Mouse (Mus musculus): ENCODE measurements around the gene Luzp1. TPM values are rescaled to one million over a fixed set of nuclear protein-coding genes. Genes with fewer than 3 reads are reported as not detected.

Luzp1 gene
- polyA plus RNA-seq, 1 experiment, result 21.6 TPM

GRCm38 (mm10) chr4:136461761-136462085 is 7.8 kb upstream of the Luzp1 start:
- DNase-seq (ENCODE audit: extremely low spot score in 1 of 2, low spot score in 1 of 2), result peak in 1 of 2 experiments; percentile 23

- peak in 1 of 2 experiments; percentile 68 for DNase-seq (ENCODE audit: extremely low spot score in 1 of 2, low spot score in 1 of 2)
Measured at GRCm38 (mm10) chr4:136462086-136462838, 7.3 kb upstream of the Luzp1 start, which contains the start of gene 6030445D17Rik. Gene 6030445D17Rik (plus strand): TSS chr4:136462250.

GRCm38 (mm10) chr4:136462839-136463178 is 6.8 kb upstream of the Luzp1 start:
- DNase-seq (ENCODE audit: extremely low spot score in 1 of 2, low spot score in 1 of 2), result peak in 1 of 2 experiments; percentile 39

- DNase-seq (ENCODE audit: extremely low spot score in 1 of 2, low spot score in 1 of 2), result no peak
Measured at GRCm38 (mm10) chr4:136463436-136463835, 6.1 kb upstream of the Luzp1 start.

GRCm38 (mm10) chr4:136466226-136466625 is 3.3 kb upstream of the Luzp1 start:
- no peak for DNase-seq (ENCODE audit: extremely low spot score in 1 of 2, low spot score in 1 of 2)

GRCm38 (mm10) chr4:136468553-136469327 is 821 bp upstream of the Luzp1 start:
- peak; percentile 51 to 76 for DNase-seq (ENCODE audit: extremely low spot score in 1 of 2, low spot score in 1 of 2)

- DNase-seq (ENCODE audit: extremely low spot score in 1 of 2, low spot score in 1 of 2), result peak in 1 of 2 experiments; percentile 52
Measured at GRCm38 (mm10) chr4:136469941-136470346, 383 bp downstream of the Luzp1 start.

- peak in 1 of 2 experiments; percentile 54 for DNase-seq (ENCODE audit: extremely low spot score in 1 of 2, low spot score in 1 of 2)
Measured at GRCm38 (mm10) chr4:136470347-136471071, 948 bp downstream of the Luzp1 start.

GRCm38 (mm10) chr4:136476692-136477091 is 7.1 kb downstream of the Luzp1 start:
- DNase-seq (ENCODE audit: extremely low spot score in 1 of 2, low spot score in 1 of 2), result no peak

GRCm38 (mm10) chr4:136486549-136486948 is 17.0 kb downstream of the Luzp1 start:
- DNase-seq (ENCODE audit: extremely low spot score in 1 of 2, low spot score in 1 of 2), result no peak

- no peak for DNase-seq (ENCODE audit: extremely low spot score in 1 of 2, low spot score in 1 of 2)
Measured at GRCm38 (mm10) chr4:136495993-136496392, 26.4 kb downstream of the Luzp1 start.

- DNase-seq (ENCODE audit: extremely low spot score in 1 of 2, low spot score in 1 of 2), result no peak
Measured at GRCm38 (mm10) chr4:136505426-136506215, 36.1 kb downstream of the Luzp1 start.

- no peak for DNase-seq (ENCODE audit: extremely low spot score in 1 of 2, low spot score in 1 of 2)
Measured at GRCm38 (mm10) chr4:136509857-136510256, 40.3 kb downstream of the Luzp1 start.

GRCm38 (mm10) chr4:136511708-136512107 is 42.1 kb downstream of the Luzp1 start:
- DNase-seq (ENCODE audit: extremely low spot score in 1 of 2, low spot score in 1 of 2), result no peak

GRCm38 (mm10) chr4:136512905-136513304 is 43.3 kb downstream of the Luzp1 start:
- DNase-seq (ENCODE audit: extremely low spot score in 1 of 2, low spot score in 1 of 2), result no peak

- peak in 1 of 2 experiments; percentile 49 for DNase-seq (ENCODE audit: extremely low spot score in 1 of 2, low spot score in 1 of 2)
Measured at GRCm38 (mm10) chr4:136518141-136518540, 48.6 kb downstream of the Luzp1 start.

- no peak for DNase-seq (ENCODE audit: extremely low spot score in 1 of 2, low spot score in 1 of 2)
Measured at GRCm38 (mm10) chr4:136518576-136518975, 49.0 kb downstream of the Luzp1 start.

- DNase-seq (ENCODE audit: extremely low spot score in 1 of 2, low spot score in 1 of 2), result no peak
Measured at GRCm38 (mm10) chr4:136519866-136520265, 50.3 kb downstream of the Luzp1 start.

- DNase-seq (ENCODE audit: extremely low spot score in 1 of 2, low spot score in 1 of 2), result no peak
Measured at GRCm38 (mm10) chr4:136521898-136522297, 52.3 kb downstream of the Luzp1 start.

GRCm38 (mm10) chr4:136524309-136524708 is 54.7 kb downstream of the Luzp1 start:
- no peak for DNase-seq (ENCODE audit: extremely low spot score in 1 of 2, low spot score in 1 of 2)
